Mouse (Mus musculus): ENCODE data around the gene Trem3. TPM values are rescaled to one million over a fixed set of nuclear protein-coding genes. Genes with fewer than 3 reads are reported as not detected.

Trem3 gene
- not detected in 2 replicates for polyA plus RNA-seq (2012; rRNA removed)

DNA sequence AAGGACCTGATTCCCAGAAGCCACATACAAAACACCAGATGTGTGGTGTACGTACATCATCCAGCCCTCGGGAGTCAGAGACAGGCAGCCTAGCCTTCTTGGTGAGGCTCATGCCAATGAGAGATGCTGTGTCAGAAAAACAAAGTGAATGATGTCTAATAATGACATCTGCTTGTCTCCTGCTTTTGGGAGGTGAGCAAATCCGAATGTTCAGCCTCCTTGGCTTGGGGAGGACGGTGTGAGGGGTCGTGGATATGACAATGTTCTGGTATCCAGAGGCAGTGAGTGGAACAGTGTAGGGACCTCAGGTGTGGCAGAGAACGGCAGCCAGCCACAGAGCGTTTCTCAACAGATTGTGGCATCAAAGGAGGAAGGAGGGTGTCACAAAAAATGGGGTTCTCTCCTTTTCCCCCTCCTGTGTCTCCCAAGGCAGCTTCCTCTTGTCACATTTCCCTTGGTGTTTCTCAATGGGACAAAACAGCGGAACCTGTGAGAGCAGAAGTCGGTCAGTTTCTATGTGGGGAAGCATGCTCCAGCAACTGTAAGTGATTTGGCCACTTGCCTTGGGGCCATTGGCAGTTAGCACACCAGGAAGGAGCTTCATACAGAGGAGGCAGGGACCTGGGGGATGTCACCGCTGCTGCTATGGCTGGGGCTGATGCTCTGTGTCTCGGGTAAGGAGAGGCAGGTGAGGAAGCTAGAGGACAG, at the start of gene Trem3:
Gene Trem3 (plus strand): TSS at position 557 of the 708 bp plus-strand sequence.
- no peak for DNase-seq (ENCODE audit: low read depth)

DNA sequence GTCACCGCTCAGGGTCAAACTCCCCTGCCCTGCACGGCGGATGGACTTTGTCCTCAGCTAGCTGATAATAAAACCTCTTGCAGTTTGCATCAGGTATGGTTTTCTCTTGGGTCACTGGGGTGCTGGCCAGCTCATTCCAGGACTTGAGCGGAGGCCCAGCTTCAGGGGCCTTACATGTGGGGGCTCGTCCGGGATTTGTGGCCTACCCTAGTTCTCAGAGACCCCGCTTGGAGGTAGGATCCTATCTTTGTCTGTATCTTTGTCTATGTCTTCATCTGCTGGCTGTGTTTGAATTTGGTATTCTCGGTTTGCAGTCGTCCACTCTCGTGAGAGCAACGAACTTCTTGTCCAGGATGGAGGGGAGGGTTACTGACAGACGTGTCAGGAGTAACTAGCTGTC, 44.5 kb upstream of the Trem3 start:
- no peak for DNase-seq (ENCODE audit: low read depth)

GRCm38 (mm10) chr17:48212596-48212995, 35.0 kb upstream of the Trem3 start:
- no peak for DNase-seq (ENCODE audit: low read depth)

DNA sequence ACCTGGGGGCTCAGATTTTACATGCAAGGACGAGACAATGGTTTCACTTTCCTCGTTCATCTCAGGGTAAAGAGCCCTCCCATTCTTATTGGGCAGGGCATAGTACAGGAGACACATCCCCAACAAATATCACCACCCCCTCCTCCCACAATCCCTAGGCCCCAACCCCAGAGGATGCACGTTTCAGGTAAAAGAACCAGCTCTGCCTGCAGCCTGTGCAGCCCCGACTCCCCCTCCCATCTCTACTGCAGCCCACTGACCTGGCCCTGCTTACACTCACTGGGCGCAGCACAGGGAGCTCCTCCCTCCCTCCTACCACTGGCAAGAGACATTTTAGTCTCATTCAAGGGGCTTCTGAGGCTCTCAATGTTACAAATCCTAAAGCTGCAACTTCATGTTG, 34.1 kb upstream of the Trem3 start:
- DNase-seq (ENCODE audit: low read depth): no peak

GRCm38 (mm10) chr17:48215429-48215828, 32.1 kb upstream of the Trem3 start:
- DNase-seq (ENCODE audit: low read depth): no peak

DNA sequence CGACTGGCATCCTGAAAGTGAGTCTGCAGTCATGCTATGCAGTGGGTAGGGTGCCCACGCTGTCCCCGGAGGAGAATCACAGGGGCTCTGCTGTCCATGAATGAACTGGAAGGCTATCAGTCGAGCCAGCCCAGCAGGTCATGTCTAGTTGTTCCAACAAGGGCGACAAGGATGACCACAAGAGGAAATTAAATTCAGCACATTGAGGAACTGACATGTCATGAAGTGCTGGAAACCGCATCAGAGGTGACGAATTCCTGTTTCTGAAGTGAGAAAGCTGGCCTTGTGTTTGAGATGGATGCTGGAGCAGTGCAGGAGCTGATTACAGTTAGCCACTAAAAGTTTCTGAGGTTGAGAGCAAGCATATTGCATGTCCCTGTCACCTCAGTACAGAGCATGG, 16.9 kb upstream of the Trem3 start:
- no peak for DNase-seq (ENCODE audit: low read depth)

DNA sequence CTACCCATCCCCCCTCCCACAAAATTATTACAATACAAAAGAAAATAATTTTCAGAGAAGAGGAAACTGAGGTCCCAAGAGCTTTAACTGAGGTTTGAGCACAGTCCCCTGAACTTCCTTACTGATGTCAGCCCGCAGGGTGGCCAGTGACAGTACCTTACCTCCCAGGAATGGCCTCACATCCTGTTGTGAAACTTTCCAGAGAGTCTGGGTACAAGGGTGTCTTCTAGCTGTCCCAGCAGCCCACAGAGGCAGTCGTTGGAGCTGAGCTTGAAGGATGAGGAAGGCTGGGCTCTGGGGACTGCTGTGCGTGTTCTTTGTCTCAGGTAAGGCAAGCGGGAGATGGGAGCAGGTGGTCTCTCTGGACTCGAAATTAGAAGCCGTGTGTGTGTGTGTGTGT, 15.1 kb upstream of the Trem3 start, which contains the start of gene Trem1:
Gene Trem1 (plus strand): TSS at position 251 of the 400 bp plus-strand sequence.
- no peak for DNase-seq (ENCODE audit: low read depth)

GRCm38 (mm10) chr17:48233789-48234188, 13.8 kb upstream of the Trem3 start:
- DNase-seq (ENCODE audit: low read depth): no peak

GRCm38 (mm10) chr17:48234550-48234949, 13.0 kb upstream of the Trem3 start:
- DNase-seq (ENCODE audit: low read depth): no peak

DNA sequence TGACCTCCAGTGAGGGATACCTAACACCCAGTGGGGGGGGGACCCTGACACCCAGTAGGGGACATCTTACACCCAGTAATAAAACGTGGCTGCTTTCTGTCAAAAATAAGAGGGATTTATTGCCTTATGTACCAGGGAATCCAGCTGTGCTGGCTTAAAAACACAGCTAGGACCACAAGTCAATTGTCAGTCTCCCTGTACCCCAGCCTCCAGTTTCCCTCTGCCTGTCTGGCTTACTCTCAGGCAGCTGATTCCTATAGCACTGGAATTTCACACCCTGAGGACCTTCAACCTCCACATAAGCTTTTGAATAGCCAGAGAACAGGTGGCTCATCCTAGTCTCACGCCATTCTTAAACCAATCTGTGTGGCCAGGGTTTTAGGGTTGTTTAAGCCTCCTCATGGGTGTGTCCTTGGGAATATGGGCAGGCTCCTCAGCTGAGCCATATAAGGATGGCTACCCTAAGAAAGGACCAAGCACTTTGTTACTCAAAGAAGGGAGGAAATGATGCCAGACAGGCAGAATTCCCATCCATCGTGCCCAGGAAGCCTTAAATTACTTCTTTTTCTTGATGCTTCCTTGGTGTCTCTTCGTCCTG, 11.7 kb upstream of the Trem3 start:
- DNase-seq (ENCODE audit: low read depth): no peak

DNA sequence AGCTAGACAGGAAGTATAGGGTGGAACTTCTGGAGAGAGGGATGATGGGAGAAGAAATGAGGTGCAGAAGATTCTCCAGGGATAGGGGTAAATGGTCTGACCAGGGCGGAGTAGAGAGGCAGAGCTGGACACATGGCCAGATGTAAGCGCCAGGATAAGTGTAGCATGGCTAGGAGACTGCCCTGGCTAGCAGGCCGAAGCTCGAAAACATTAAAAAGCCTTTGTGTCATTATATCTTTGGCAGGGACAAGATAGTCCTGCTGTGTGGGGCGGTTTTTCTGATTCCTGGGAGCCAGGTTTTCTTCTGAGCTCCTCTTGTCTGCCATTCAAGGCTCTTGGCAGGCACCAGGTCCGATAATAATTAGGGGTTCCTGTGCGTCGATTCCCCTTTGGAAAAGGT, 10.0 kb upstream of the Trem3 start:
- DNase-seq (ENCODE audit: low read depth): no peak

DNA sequence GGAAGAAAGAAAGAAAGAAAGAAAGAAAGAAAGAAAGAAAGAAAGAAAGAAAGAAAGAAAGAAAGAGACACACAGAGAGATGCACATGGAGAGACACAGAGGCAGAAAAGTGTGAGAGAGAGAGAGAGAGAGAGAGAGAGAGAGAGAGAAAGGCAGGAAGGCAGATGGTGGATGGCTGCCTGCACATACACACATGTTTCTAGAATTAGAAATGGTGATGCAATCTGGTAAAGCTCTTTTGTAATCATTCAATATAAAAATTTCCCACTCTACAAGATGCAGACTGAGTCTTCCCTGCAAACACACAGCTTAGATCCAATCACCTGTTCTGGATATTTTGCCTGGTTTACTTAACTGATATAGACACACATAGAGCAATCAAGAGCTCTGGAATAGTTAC, 1.5 kb downstream of the Trem3 start:
- DNase-seq (ENCODE audit: low read depth): no peak

DNA sequence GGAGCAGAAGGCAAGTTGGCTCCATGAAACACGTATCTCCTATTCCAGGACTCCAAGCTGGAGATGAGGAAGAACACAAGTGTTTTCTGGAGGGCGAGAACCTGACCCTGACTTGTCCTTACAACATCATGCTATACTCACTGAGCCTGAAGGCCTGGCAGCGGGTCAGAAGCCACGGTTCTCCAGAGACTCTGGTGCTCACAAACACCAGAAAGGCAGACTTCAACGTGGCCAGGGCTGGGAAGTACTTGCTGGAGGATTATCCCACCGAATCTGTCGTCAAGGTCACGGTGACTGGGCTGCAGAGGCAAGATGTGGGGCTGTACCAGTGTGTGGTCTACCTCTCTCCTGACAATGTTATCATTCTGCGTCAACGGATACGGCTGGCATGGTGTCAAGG, 1.9 kb downstream of the Trem3 start:
- DNase-seq (ENCODE audit: low read depth): no peak

DNA sequence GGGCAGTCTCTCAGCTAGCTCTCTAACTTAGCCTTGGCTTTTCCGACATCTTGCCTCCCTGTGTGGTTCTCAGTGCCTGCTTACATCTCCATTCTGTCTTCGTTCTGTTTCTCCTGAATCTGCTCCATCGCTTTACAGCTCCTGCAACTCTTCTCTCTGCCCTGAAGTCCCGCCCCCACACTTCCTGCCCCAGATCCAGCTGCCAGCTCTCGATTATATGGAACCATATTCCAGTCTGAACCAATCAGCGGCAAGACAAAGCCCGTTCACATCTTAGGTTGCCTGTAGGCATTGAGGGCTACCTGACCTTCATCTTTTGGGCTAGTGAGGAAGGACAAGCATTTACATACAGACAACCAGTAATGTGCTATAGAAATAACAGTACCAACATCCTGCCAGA, 3.1 kb downstream of the Trem3 start:
- no peak for DNase-seq (ENCODE audit: low read depth)

DNA sequence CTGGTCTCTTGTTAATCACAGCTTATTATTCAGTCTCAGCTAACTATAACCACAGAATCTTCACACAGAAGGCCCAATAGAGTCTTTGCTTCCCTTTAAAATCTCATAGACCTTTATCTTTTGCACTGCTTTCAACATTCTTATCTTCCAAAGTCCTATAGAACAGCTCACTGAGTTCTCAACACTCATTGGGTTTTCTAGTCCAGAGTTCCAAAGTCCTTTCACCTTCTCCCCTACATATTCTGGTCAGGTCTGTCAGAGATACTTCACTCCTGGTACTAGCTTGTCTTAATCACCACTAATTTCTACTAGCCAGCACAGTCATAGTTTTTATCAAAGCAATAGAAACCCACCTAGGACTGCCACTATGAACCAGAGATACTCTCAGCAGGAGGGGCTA, 9.0 kb downstream of the Trem3 start:
- no peak for DNase-seq (ENCODE audit: low read depth)

DNA sequence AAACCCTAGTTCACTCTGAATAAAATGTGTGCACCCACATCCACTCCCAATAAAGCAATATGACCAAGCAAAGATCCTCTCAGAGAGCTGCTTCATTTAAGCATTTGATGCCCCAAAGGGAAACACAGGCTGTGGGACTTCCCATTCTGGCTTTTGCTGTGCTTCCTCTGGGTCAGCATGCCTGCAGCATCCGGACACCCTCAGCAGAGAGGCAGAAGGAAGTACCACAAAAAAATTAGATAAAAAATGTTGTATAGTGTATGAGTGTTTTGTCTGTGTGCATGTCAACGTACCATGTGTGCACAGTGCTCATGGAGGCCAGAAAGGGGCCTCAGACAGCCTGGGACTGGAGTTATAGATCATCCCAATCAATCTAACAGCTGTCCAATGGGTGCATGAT, 14.3 kb downstream of the Trem3 start:
- DNase-seq (ENCODE audit: low read depth): no peak

- DNase-seq (ENCODE audit: low read depth): no peak
Measured at GRCm38 (mm10) chr17:48263741-48264362, 16.3 kb downstream of the Trem3 start, which contains the start of gene Treml4. Gene Treml4, plus strand, starts transcription at chr17:48264295.

GRCm38 (mm10) chr17:48264662-48265061, 17.1 kb downstream of the Trem3 start:
- no peak for DNase-seq (ENCODE audit: low read depth)

DNA sequence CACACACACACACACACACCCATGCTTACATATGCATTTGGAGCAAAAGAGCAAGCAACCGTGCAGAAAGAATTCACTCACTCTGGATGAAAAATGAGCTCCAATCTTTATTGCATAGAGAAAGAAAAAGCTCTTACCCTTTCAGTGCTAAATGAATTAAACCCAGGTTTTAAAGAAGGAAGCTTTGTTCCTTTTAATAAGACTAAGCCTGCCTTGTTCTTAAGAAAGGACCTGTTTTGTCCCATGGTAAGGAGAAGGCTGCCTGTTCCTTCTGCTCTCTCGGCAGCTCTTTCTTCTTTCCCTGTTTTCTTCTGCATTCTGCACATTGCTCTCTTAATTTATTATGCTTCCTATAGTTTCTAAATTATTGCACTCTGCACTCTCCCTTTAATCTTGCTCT, 18.6 kb downstream of the Trem3 start:
- no peak for DNase-seq (ENCODE audit: low read depth)

- no peak for DNase-seq (ENCODE audit: low read depth)
Measured at GRCm38 (mm10) chr17:48266610-48267304, 19.2 kb downstream of the Trem3 start.

DNA sequence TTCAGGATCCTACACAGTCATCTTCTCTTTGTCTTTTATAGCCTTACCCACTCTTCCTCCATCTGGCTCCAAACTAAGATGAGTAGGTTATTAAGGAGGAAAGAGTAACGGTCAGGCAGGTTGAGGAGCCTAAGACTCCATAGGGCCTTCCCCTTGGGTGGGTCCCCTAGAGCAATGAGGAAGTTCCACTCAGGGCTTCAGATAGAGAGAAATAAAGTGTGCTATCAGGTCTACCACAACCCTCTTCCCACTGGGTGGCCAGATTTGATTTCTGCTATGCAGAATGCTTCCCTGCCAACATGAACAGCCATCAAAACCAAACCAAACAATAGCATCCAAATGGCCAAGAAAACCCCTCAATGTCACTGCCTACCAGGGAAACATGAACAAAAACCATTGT, 20.0 kb downstream of the Trem3 start:
- no peak for DNase-seq (ENCODE audit: low read depth)

DNA sequence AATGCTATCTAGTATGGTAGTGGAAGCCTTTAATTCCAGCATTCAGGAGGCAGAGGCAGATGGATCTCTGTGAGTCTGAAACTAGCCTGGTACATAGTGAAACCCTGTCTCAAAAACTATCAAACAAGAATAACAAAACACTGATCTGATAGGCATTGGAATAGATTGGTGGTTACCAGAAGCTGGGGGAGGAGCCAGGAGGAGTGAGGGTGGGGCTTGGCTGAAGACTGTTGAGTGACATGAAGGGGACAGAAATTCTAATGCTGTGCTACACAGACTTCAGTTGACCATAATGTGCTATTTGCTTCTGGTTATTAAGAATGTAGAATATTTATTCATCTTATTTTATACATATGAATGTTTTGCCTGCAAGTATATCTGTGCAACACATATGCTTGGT, 20.7 kb downstream of the Trem3 start:
- no peak for DNase-seq (ENCODE audit: low read depth)

- no peak for DNase-seq (ENCODE audit: low read depth)
Measured at GRCm38 (mm10) chr17:48269833-48270232, 22.3 kb downstream of the Trem3 start.

Data from gonadal fat pad, adult 2 months (tissue).